Mouse (Mus musculus): ENCODE measurements around the gene Taf3.

Taf3 gene

DNA sequence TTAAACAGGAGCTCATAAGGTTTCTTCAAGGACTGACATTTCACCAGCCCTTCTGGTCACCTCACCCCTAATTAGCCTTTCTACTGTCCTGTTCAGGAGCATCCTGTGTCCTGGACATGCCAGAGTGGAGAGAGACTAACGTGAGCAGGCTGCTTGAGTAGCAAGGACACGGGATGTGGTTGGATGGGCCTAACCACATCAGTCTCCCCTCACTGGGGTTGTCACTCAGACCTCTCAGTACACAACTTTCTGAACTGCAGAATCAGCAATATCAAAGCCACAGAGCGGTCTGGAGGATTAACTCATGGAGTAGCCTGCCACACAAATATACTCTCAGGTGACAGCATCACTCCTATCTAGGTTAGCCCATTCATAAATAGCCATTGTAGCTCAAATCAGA, 101.7 kb downstream of the Taf3 start:
- no peak for DNase-seq

GRCm38 (mm10) chr2:9945611-9946010, 102.8 kb downstream of the Taf3 start:
- DNase-seq: no peak

DNA sequence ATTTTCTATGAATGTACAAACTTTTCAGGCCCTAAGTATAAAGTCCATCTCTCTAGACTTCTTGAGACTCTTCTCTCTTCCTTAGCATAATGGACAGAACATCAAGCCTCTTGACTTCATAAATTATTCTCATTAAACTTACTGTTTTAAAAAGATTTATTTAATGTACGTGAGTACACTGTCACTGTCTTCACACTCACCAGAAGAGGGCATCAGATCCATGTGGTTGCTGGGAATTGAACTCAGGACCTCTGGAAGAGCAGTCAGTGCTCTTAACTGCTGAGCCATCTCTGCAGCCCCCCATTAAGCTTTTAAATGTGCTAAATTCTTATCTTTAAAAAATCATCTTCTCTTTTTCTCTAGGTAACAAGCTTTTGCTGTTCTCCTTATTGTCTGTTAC, 105.4 kb downstream of the Taf3 start:
- no peak for DNase-seq

- no peak for DNase-seq
These were observed 109.1 kb downstream of the Taf3 start for GRCm38 (mm10) chr2:9939250-9939649.

DNA sequence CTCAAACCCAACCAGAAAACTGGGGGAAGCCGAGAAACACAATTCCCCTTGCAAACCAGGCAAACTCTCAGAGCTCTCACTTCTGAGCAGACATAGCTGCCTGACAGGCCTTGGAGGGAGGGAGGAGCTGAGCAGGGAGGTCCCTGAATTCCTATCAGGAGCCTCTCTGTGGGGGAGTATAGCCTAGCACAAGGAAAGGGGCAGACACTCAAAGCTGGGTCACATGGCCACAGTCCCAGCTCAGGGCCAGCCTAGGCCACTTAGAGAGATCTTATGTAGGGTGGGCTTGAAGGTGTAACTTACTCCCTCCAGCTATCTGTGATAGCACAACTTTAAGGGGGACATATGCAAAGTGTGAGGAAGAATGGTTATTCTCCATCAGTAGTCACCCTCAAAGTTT, 112.4 kb downstream of the Taf3 start:
- DNase-seq: no peak

- no peak for DNase-seq
These were observed 121.5 kb downstream of the Taf3 start for GRCm38 (mm10) chr2:9926905-9927283.

- no peak for DNase-seq
These were observed 122.0 kb downstream of the Taf3 start for GRCm38 (mm10) chr2:9926194-9926904.

DNA sequence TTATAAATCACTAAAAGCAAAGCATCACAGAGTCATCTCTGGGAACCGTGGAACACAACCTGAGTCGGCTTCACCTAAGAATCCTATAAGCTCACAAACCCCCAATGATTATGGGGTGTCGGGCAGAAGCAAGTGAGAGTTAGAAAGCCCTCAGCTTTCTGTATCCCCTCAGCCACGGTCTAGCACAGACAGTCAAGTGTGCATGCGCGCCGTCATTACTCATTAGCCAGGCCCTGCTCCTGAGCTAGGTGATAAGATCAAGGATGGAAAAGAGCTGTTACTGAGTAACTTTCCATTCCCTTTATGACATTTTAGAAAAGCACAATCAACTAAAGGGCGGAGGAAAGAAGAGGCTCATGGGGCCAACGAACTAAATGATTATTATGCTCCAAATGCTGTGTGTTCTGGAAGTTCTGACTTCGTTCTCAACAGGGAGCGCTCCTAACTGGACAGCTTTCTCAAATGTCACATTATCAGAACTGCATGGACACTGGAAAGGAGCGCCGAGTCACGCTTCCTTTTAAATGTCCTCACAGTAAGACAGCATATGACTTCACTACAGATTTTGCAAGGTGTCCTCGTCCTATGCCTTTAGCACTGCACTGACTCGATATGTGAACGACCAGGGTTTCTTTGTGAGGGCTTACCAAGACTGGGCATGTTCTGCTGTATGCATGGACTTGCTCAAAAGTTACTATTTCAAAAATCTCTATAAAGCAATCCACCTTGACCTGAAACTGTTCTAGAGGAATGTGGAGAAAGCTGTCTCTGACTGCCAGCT, 129.5 kb downstream of the Taf3 start:
- peak; percentile 61 for DNase-seq

- no peak for DNase-seq
These were observed 130.8 kb downstream of the Taf3 start for GRCm38 (mm10) chr2:9917602-9918001.

DNA sequence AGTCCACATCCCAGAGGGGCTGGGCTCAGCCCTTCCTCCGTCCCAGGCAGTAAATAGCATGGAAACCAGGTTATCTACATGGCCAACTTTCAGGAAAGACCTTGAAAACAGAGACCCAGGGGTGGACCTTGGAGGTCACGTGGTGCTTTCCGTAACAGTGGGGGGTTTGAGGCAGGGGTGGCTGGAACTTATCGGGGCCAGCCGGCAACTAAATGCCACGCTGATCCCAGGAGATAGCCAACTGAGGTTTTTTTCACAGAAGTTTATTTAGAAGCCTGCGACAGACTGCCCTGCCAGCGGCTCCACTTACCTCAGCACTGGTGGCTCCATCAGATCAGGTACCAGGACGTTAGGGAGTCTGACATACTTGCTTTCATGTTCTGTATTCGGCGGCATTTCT, 142.4 kb downstream of the Taf3 start:
- DNase-seq: peak; percentile 32

- DNase-seq: no peak
These were observed 144.4 kb downstream of the Taf3 start for GRCm38 (mm10) chr2:9903854-9904560.

- DNase-seq: no peak
These were observed 150.6 kb downstream of the Taf3 start for GRCm38 (mm10) chr2:9897846-9898245.

DNA sequence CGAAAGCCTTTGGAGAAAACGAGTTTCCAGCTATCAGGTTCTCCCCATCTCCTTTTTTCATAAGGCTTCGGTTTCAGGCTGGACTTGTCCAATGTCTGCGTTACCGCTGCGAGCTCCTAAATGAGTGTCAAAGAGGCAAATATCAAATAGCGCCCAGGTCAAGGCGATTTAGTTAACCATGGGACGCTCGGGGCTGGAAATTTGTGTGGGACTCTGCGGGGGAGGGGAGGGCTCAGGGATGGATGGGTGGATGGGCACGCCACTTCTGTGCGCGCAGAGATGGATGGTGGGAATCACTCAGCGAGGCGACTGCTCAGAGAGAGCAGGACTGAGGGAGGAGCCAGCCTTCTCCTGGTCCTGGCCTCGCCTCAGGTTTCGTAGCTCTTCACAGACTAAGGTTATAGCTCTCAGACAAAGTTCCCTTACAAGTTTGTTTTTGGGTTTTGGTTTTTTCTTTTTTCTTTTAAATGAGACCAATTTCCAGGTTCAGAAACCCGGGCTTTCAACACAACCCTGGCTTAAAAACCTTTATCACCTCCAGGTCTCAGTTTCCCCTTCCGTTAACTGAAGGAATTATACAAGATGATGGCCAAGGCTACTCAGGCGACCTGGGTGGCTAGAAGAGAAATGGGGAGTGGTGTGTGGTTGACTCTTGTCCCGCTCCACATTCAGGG, 152.2 kb downstream of the Taf3 start:
- no peak for DNase-seq

- DNase-seq: no peak
These were observed 153.4 kb downstream of the Taf3 start for GRCm38 (mm10) chr2:9894836-9895593.

DNA sequence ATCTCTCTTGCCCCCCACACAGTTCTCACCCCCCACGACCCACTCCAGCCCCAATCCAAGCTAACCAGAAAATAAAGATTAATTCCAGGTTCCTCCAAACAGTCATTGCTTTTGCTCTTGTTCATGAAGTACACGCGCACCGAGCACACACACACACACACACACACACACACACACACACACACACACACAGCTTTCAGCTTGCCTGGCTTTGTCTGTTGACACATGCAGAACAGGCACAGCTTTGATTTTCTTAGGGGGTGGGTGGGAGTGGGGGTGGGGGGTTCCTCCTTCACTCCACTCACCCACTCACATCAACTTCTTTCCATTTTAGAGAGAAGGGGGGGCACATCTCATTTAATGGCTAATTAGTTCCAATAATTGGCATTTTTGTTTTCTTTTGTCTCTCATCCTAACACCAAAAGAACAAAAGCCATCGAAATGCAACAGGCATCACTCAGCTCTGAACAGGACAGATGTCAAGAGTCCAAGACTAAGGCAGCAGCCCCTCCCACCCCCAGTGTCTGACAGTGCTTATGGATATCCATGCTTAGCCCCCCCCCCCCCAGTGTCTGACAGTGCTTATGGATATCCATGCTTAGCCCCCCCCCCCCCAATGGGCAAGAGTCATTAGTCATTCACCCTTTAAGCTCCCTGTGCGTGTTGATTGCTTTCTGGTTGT, 155.0 kb downstream of the Taf3 start:
- no peak for DNase-seq

GRCm38 (mm10) chr2:9892541-9892940, 155.9 kb downstream of the Taf3 start:
- no peak for DNase-seq

DNA sequence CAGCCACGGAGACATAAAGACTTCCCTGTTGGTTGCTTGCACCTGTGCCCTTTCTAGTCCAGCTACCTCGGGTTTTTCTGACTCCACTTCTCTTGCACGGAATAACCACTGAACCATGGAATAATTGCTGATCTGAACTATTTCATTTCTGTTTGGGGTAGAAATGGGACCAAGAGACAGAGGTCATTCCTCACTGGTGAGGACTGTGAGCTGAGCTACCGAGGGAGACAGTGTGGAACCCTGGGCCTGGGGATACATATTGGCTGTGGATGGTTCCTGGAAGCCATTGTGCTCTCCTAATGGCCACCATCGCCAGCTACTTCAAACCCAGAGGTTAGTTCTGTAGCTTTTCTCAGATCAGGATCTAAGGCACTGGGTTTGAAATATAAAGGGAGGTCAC, 157.5 kb downstream of the Taf3 start:
- no peak for DNase-seq

DNA sequence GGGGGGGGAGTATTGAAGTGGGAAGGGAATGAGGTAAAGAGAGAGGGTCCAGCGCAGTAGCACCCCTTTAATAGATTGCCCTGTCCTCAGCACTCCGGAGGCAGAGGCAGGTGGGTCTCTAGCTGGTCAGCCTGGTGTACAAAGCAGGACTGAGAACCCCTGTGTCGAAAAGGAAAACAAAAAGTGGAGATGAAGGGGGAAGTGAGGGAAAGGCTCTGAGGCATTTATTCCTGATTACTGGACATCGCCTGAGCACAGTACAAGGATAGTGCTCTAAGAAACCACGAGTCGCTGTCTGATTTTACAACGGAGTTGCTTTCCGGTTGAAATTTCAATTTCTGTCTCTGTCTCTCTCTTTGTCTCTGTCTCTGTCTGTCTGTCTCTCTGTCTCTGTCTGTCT, 158.1 kb downstream of the Taf3 start:
- DNase-seq: no peak

- DNase-seq: no peak
These were observed 158.7 kb downstream of the Taf3 start, which contains the start of gene Gata3 for GRCm38 (mm10) chr2:9889651-9890183. Gene Gata3, minus strand, starts transcription at chr2:9890034.

GRCm38 (mm10) chr2:9888913-9889650, 159.3 kb downstream of the Taf3 start, which contains the start of gene 9230102O04Rik:
Gene 9230102O04Rik, minus strand, starts transcription at chr2:9889540.
- DNase-seq: peak; percentile 63

DNA sequence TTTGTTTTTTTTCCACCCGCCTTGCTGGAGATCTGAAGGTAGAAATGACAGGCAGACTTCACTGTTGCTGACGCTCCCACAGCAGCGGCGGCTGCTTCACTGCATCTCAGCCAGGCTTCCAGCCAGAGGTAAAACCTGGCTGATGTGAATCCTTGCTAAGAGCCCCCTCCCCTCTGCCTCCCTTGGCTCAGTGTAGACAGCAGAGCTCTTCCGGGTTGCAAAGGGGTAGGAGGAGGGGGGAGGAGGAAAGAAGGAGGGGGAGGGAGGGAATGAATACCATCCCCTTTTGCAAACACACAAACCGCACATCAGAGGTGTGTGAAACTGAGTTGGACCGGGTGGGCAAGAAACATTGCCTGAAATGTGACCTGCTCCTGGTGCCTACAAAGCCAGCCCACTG, 160.8 kb downstream of the Taf3 start:
- no peak for DNase-seq

Data from kidney, adult 18-20 months (tissue).